Mouse (Mus musculus) neural tube, embryonic 11.5 days (tissue): ENCODE results near the gene Zfp799. TPM values are rescaled to one million over a fixed set of nuclear protein-coding genes. Genes with fewer than 3 reads are reported as not detected.

Source experiments
- ATAC-seq: fragments of 200-750 bp; cut with Nextera tagmentation; 2 replicates; pipeline ENCODE4 v1.8.0; 2017; ENCODE audit warnings: moderate number of reproducible peaks, mild to moderate bottlenecking, moderate TSS enrichment, moderate library complexity; ENCODE audit not compliant: insufficient read depth, low FRiP score, low TSS enrichment
- DNase-seq: peaks from one replicate; pipeline ENCODE4 v3.0.0-alpha.2; 2015; ENCODE audit warnings: low spot score
- H3K27ac ChIP-seq: fragments of 300-500 bp; sonication (generic); 2 replicates; pipeline ENCODE4 v1.5.1; 2014; ENCODE audit warnings: low read depth, mild to moderate bottlenecking, low read length
- H3K27me3 ChIP-seq: fragments of 300-500 bp; sonication (generic); 2 replicates; pipeline ENCODE4 v1.6.1; 2014; ENCODE audit warnings: mild to moderate bottlenecking, low read length, mixed read lengths; ENCODE audit not compliant: control insufficient read depth, insufficient read depth
- H3K36me3 ChIP-seq: fragments of 300-500 bp; sonication (generic); 2 replicates; pipeline ENCODE4 v1.6.1; 2014; ENCODE audit warnings: mild to moderate bottlenecking, low read length, moderate library complexity, mixed read lengths; ENCODE audit not compliant: control insufficient read depth, insufficient read depth
- H3K4me1 ChIP-seq: fragments of 300-500 bp; sonication (generic); 2 replicates; pipeline ENCODE4 v1.6.1; 2014; ENCODE audit warnings: low read length, mixed read lengths; ENCODE audit not compliant: control insufficient read depth, insufficient read depth
- H3K4me2 ChIP-seq: fragments of 300-500 bp; sonication (generic); 2 replicates; pipeline ENCODE4 v1.6.1; 2014; ENCODE audit warnings: low read depth, mild to moderate bottlenecking, moderate library complexity
- H3K4me3 ChIP-seq: fragments of 300-500 bp; sonication (generic); 2 replicates; pipeline ENCODE4 v1.5.1; 2014; ENCODE audit warnings: low read depth, low read length
- H3K9ac ChIP-seq: fragments of 300-500 bp; sonication (generic); 2 replicates; pipeline ENCODE4 v1.6.1; 2014; ENCODE audit warnings: mild to moderate bottlenecking, low read length
- H3K9me3 ChIP-seq: fragments of 300-500 bp; sonication (generic); 2 replicates; pipeline ENCODE4 v1.6.1; 2016; ENCODE audit warnings: low read length; ENCODE audit not compliant: control insufficient read depth
- WGBS: fragments of 180-500 bp; shearing (Covaris S2); extraction: QIAGEN DNeasy Blood & Tissue Kit; methylation state at CpG from one replicate; pipeline ENCODE4 v1.1.7; 2014; 5-methylcytosine and 5-hydroxymethylcytosine counted together
- polyA plus RNA-seq: library from polyadenylated mRNA; unstranded; fragments of >200 nt; fragmentation: Nextera tagmentation; extraction: Ambion mirVana; gene quantifications from 2 replicates; pipeline ENCODE4 v1.2.1, GENCODE M21; 2014

The Zfp799 gene
- polyA plus RNA-seq, 1 experiment from 2014 or later = 17.6 TPM

GRCm38 (mm10) chr17:32808921-32809320 lies 21.1 kb downstream of the Zfp799 start:
- 11% methylated on average over 8 of the region's 8 CpGs for WGBS

GRCm38 (mm10) chr17:32789244-32789643 lies 40.8 kb downstream of the Zfp799 start:
- H3K4me1 ChIP-seq = peaks cover 5% of the 10 kb centered on the region; the same call in 1 of the 2 replicates
- ATAC-seq = no peak
- no peak overlapping the region for H3K4me2 ChIP-seq
- 82% methylated on average over 8 of the region's 8 CpGs for WGBS
- no peak for DNase-seq
- H3K4me3 ChIP-seq = no peak overlapping the region
- H3K27me3 ChIP-seq = no peaks in the 10 kb centered on the region
- no peaks in the 10 kb centered on the region; the same call in 1 of the 2 replicates for H3K36me3 ChIP-seq
- H3K9ac ChIP-seq = no peak overlapping the region
- H3K27ac ChIP-seq = no peak overlapping the region
- H3K9me3 ChIP-seq = no peaks in the 10 kb centered on the region

More at GRCm38 (mm10) chr17:32808921-32809320, 21.1 kb downstream of the Zfp799 start:
- DNase-seq (peak; percentile 44), ATAC-seq (no peak)
- Histone ChIP-seq H3K4me2 (peak overlapping the region; percentile 44), H3K27me3 (no peaks in the 10 kb centered on the region), H3K4me1 (peaks cover 8% of the 10 kb centered on the region; the same call in 1 of the 2 replicates), H3K9me3 (no peaks in the 10 kb centered on the region), H3K9ac (peak overlapping the region; percentile 72), H3K36me3 (no peaks in the 10 kb centered on the region; the same call in 1 of the 2 replicates), H3K4me3 (peak overlapping the region; percentile 53), H3K27ac (peak overlapping the region; percentile 86)

GRCm38 (mm10) chr17:32788576-32788975 lies 41.5 kb downstream of the Zfp799 start:
- no peaks in the 10 kb centered on the region for H3K9me3 ChIP-seq
- H3K4me2 ChIP-seq = peak overlapping the region; percentile 54
- no peak for DNase-seq
- H3K4me3 ChIP-seq = peak overlapping the region; percentile 87
- no peak overlapping the region for H3K27ac ChIP-seq
- ATAC-seq = no peak
- H3K4me1 ChIP-seq = peaks cover 5% of the 10 kb centered on the region; the same call in 1 of the 2 replicates
- H3K9ac ChIP-seq = peak overlapping the region; percentile 41; the same call in 1 of the 2 replicates
- 12% methylated on average over 9 of the region's 9 CpGs for WGBS
- H3K27me3 ChIP-seq = no peaks in the 10 kb centered on the region
- H3K36me3 ChIP-seq = peaks cover 5% of the 10 kb centered on the region

- DNase-seq = peak; percentile 85
- H3K4me1 ChIP-seq = peaks cover 5% of the 10 kb centered on the region; the same call in 1 of the 2 replicates
- 0% methylated on average over 21 of the region's 22 CpGs for WGBS
- H3K27me3 ChIP-seq = no peaks in the 10 kb centered on the region
- peak within 1 kb of the TSS; percentile 87 for H3K4me3 ChIP-seq
- H3K9ac ChIP-seq = peak within 1 kb of the TSS; percentile 95
- peak within 1 kb of the TSS; percentile 54 for H3K4me2 ChIP-seq
- no peaks in the 10 kb centered on the region for H3K9me3 ChIP-seq
- peak within 1 kb of the TSS; percentile 87 for H3K27ac ChIP-seq
- peak; percentile 95 for ATAC-seq
- H3K36me3 ChIP-seq = peaks cover 7% of the 10 kb centered on the region
Measured at GRCm38 (mm10) chr17:32788094-32788559, 41.9 kb downstream of the Zfp799 start, which contains the start of gene Zfp871. TSS of gene Zfp871 (minus strand) at chr17:32788287.

- Histone ChIP-seq H3K27me3 (no peaks in the 10 kb centered on the region), H3K36me3 (peaks cover 7% of the 10 kb centered on the region), H3K4me3 (peak overlapping the region; percentile 87), H3K9ac (peak overlapping the region; percentile 95), H3K27ac (peak overlapping the region; percentile 87), H3K4me1 (peaks cover 5% of the 10 kb centered on the region; the same call in 1 of the 2 replicates), H3K9me3 (no peaks in the 10 kb centered on the region), H3K4me2 (peak overlapping the region; percentile 51)
- DNase-seq (no peak), ATAC-seq (peak; percentile 82)
- WGBS = under 1% methylated on average over 31 of the region's 31 CpGs
Measured at GRCm38 (mm10) chr17:32787436-32788093, 42.5 kb downstream of the Zfp799 start.

GRCm38 (mm10) chr17:32786944-32787343 lies 43.1 kb downstream of the Zfp799 start:
- Histone ChIP-seq H3K36me3 (peaks cover 7% of the 10 kb centered on the region), H3K4me3 (peak overlapping the region; percentile 87), H3K9me3 (no peaks in the 10 kb centered on the region), H3K4me2 (peak overlapping the region; percentile 51), H3K27me3 (no peaks in the 10 kb centered on the region), H3K27ac (no peak overlapping the region), H3K9ac (no peak overlapping the region; the same call in 1 of the 2 replicates), H3K4me1 (peaks cover 5% of the 10 kb centered on the region; the same call in 1 of the 2 replicates)
- no peak for DNase-seq
- WGBS = 80% methylated on average over 6 of the region's 6 CpGs
- no peak for ATAC-seq

- Histone ChIP-seq H3K27ac (no peak overlapping the region), H3K9me3 (no peaks in the 10 kb centered on the region), H3K4me1 (peaks cover 5% of the 10 kb centered on the region; the same call in 1 of the 2 replicates), H3K4me2 (no peak overlapping the region), H3K36me3 (peaks cover 7% of the 10 kb centered on the region), H3K27me3 (no peaks in the 10 kb centered on the region), H3K9ac (no peak overlapping the region), H3K4me3 (no peak overlapping the region)
- WGBS = 94% methylated on average over 3 of the region's 3 CpGs
- no peak for ATAC-seq
- no peak for DNase-seq
Measured at GRCm38 (mm10) chr17:32785656-32786055, 44.4 kb downstream of the Zfp799 start.

- ATAC-seq (no peak), DNase-seq (no peak)
- Histone ChIP-seq H3K4me1 (no peaks in the 10 kb centered on the region), H3K27ac (no peak overlapping the region), H3K4me2 (no peak overlapping the region), H3K27me3 (no peaks in the 10 kb centered on the region), H3K4me3 (no peak overlapping the region), H3K36me3 (peaks cover 20% of the 10 kb centered on the region), H3K9me3 (no peaks in the 10 kb centered on the region), H3K9ac (no peak overlapping the region)
- WGBS = 98% methylated on average over 3 of the region's 3 CpGs
Measured at GRCm38 (mm10) chr17:32777564-32777963, 52.5 kb downstream of the Zfp799 start.
